Mouse (Mus musculus) myocyte (in vitro differentiated cells): ENCODE data around the gene Socs5. TPM values are rescaled to one million over a fixed set of nuclear protein-coding genes. Genes with fewer than 3 reads are reported as not detected.
A peak's percentile ranks its signal among the peaks of the same experiment; 100 is the strongest.

Experiments used
- H3K27me3 ChIP-seq: one replicate; pipeline ENCODE4 v1.6.1; 2011; ENCODE audit not compliant: control insufficient read depth, insufficient read depth, insufficient read length
- H3K36me3 ChIP-seq: one replicate; pipeline ENCODE4 v1.6.1; 2011; ENCODE audit not compliant: control insufficient read depth, insufficient read depth
- H3K4me2 ChIP-seq: one replicate; pipeline ENCODE4 v1.6.1; 2011; ENCODE audit warnings: low read depth, control low read depth
- H3K4me3 ChIP-seq: one replicate; pipeline ENCODE4 v1.5.1; 2011; ENCODE audit warnings: mild to moderate bottlenecking, control low read depth, moderate library complexity
- H3K79me2 ChIP-seq: one replicate; pipeline ENCODE4 v1.6.1; 2011; ENCODE audit not compliant: control insufficient read depth, insufficient read depth
- H3ac ChIP-seq: one replicate; pipeline ENCODE4 v1.6.1; 2011; ENCODE audit not compliant: control insufficient read depth, insufficient read length
- CEBPB ChIP-seq: IDR thresholded peaks from 2 replicates; pipeline ENCODE4 v1.6.1; 2011; ENCODE audit warnings: mild to moderate bottlenecking, moderate library complexity; ENCODE audit not compliant: poor library complexity, insufficient read depth, severe bottlenecking
- E2F4 ChIP-seq: IDR thresholded peaks from one replicate; pipeline ENCODE4 v1.6.1; 2011; ENCODE audit warnings: mild to moderate bottlenecking, control low read depth, moderate library complexity; ENCODE audit not compliant: insufficient read depth
- MAX ChIP-seq: IDR thresholded peaks from one replicate; pipeline ENCODE4 v1.6.1; 2011; ENCODE audit warnings: low read depth, mild to moderate bottlenecking, control low read depth
- MYOD1 ChIP-seq, 3 experiments: IDR thresholded peaks; one replicate each; pipeline ENCODE4 v1.6.1; 2011; ENCODE audit warnings: control low read depth in 2 of 3, low read depth in 2 of 3, mild to moderate bottlenecking in 2 of 3, moderate library complexity in 1 of 3; ENCODE audit not compliant: insufficient read length in 2 of 3, control insufficient read depth in 1 of 3
- MYOG ChIP-seq, 3 experiments: IDR thresholded peaks; one replicate each; pipeline ENCODE4 v1.6.1; 2011; ENCODE audit warnings: control low read depth in 2 of 3, low read depth in 2 of 3, mild to moderate bottlenecking in 2 of 3; ENCODE audit not compliant: insufficient read length in 2 of 3, control insufficient read depth in 1 of 3, insufficient read depth in 1 of 3
- POLR2A ChIP-seq: IDR thresholded peaks from one replicate; pipeline ENCODE4 v1.6.1; 2011; ENCODE audit warnings: low read depth, mild to moderate bottlenecking, control low read depth, moderate library complexity; ENCODE audit not compliant: insufficient read length
- POLR2AphosphoS2 ChIP-seq: IDR thresholded peaks from one replicate; pipeline ENCODE4 v1.6.1; 2011; ENCODE audit warnings: low read depth, control low read depth; ENCODE audit not compliant: insufficient read length
- SRF ChIP-seq: IDR thresholded peaks from one replicate; pipeline ENCODE4 v1.6.1; 2011; ENCODE audit warnings: low read depth; ENCODE audit not compliant: control insufficient read depth, insufficient read length
- TCF12 ChIP-seq: IDR thresholded peaks from one replicate; pipeline ENCODE4 v1.6.1; 2011; ENCODE audit warnings: mild to moderate bottlenecking, control low read depth; ENCODE audit not compliant: poor library complexity, insufficient read depth, severe bottlenecking
- TCF3 ChIP-seq: IDR thresholded peaks from one replicate; pipeline ENCODE4 v1.6.1; 2011; ENCODE audit warnings: low read depth, control low read depth; ENCODE audit not compliant: insufficient read length
- USF1 ChIP-seq: IDR thresholded peaks from one replicate; pipeline ENCODE4 v1.6.1; 2011; ENCODE audit warnings: low read depth, mild to moderate bottlenecking, control low read depth, moderate library complexity
- polyA plus RNA-seq: library from polyadenylated mRNA; unstranded; fragments of >200 nt; fragmentation: generic; extraction: Trizol; gene quantifications from one replicate; pipeline ENCODE4 v1.2.1, GENCODE M21; 2012; ENCODE audit warnings: missing spikeins

The Socs5 gene
- polyA plus RNA-seq, 1 experiment, result 14.0 TPM

- no peak for TF ChIP-seq TCF12
- TF ChIP-seq CEBPB, result peak; percentile 88
- TF ChIP-seq MAX, result no peak
- no peak for TF ChIP-seq TCF3
- TF ChIP-seq MYOG (IDR thresholded peaks at IDR 0.05; ENCODE audit: control insufficient read depth in 1 of 3, insufficient read depth in 1 of 3, insufficient read length in 2 of 3, low read depth in 2 of 3), result no peak
- no peak overlapping the region for H3K4me3 ChIP-seq
- H3K36me3 ChIP-seq, result no peaks in the 10 kb centered on the region
- peak overlapping the region; percentile 67 for H3K4me2 ChIP-seq
- no peak overlapping the region for H3ac ChIP-seq
- H3K27me3 ChIP-seq, result no peaks in the 10 kb centered on the region
- no peaks in the 10 kb centered on the region for H3K79me2 ChIP-seq
Observed at GRCm38 (mm10) chr17:87170364-87170763, 62.9 kb downstream of the Socs5 start.

GRCm38 (mm10) chr17:87172031-87172430 is 64.6 kb downstream of the Socs5 start:
- no peak for TF ChIP-seq CEBPB
- no peak for TF ChIP-seq TCF12
- no peak for TF ChIP-seq SRF
- Histone ChIP-seq H3K36me3 (no peaks in the 10 kb centered on the region), H3K4me2 (no peak overlapping the region), H3K27me3 (no peaks in the 10 kb centered on the region), H3K79me2 (no peaks in the 10 kb centered on the region), H3ac (no peak overlapping the region), H3K4me3 (no peak overlapping the region)

- H3K4me3 ChIP-seq, result no peak overlapping the region
- H3ac ChIP-seq, result no peak overlapping the region
- H3K27me3 ChIP-seq, result no peaks in the 10 kb centered on the region
- no peaks in the 10 kb centered on the region for H3K79me2 ChIP-seq
- peak overlapping the region; percentile 57 for H3K4me2 ChIP-seq
- H3K36me3 ChIP-seq, result no peaks in the 10 kb centered on the region
- peak; percentile 54; the same call in 1 of the 2 replicates for TF ChIP-seq CEBPB
- TF ChIP-seq SRF, result no peak
- no peak for TF ChIP-seq MYOG (IDR thresholded peaks at IDR 0.05; ENCODE audit: control insufficient read depth in 1 of 3, insufficient read depth in 1 of 3, insufficient read length in 2 of 3, low read depth in 2 of 3)
Observed at GRCm38 (mm10) chr17:87173966-87174365, 66.5 kb downstream of the Socs5 start.

- Histone ChIP-seq H3K36me3 (no peaks in the 10 kb centered on the region), H3K27me3 (no peaks in the 10 kb centered on the region), H3K4me3 (no peak overlapping the region), H3ac (no peak overlapping the region), H3K79me2 (no peaks in the 10 kb centered on the region), H3K4me2 (peak overlapping the region; percentile 57)
- TF ChIP-seq MYOD1 (IDR thresholded peaks at IDR 0.05; ENCODE audit: control insufficient read depth in 1 of 3, insufficient read length in 2 of 3, low read depth in 2 of 3) (peak in 2 of 3 experiments; percentile 45 to 72), POLR2AphosphoS2 (no peak), MYOG (IDR thresholded peaks at IDR 0.05; ENCODE audit: control insufficient read depth in 1 of 3, insufficient read depth in 1 of 3, insufficient read length in 2 of 3, low read depth in 2 of 3) (peak in 1 of 3 experiments; percentile 32), USF1 (peak; percentile 89), CEBPB (no peak)
Observed at GRCm38 (mm10) chr17:87174651-87175331, 67.3 kb downstream of the Socs5 start.

- Histone ChIP-seq H3K79me2 (no peaks in the 10 kb centered on the region), H3K36me3 (no peaks in the 10 kb centered on the region), H3K27me3 (no peaks in the 10 kb centered on the region), H3K4me3 (no peak overlapping the region), H3ac (no peak overlapping the region), H3K4me2 (peak overlapping the region; percentile 57)
- no peak for TF ChIP-seq TCF12
- no peak for TF ChIP-seq POLR2A
- no peak for TF ChIP-seq MYOG (IDR thresholded peaks at IDR 0.05; ENCODE audit: control insufficient read depth in 1 of 3, insufficient read depth in 1 of 3, insufficient read length in 2 of 3, low read depth in 2 of 3)
- TF ChIP-seq CEBPB, result no peak
- TF ChIP-seq E2F4, result no peak
- TF ChIP-seq POLR2AphosphoS2, result no peak
- no peak for TF ChIP-seq TCF3
- no peak for TF ChIP-seq SRF
- no peak for TF ChIP-seq USF1
- TF ChIP-seq MYOD1 (IDR thresholded peaks at IDR 0.05; ENCODE audit: control insufficient read depth in 1 of 3, insufficient read length in 2 of 3, low read depth in 2 of 3), result no peak
Observed at GRCm38 (mm10) chr17:87176066-87177012, 68.9 kb downstream of the Socs5 start.
